Mouse (Mus musculus): ENCODE results near the gene Rhd.

DNA sequence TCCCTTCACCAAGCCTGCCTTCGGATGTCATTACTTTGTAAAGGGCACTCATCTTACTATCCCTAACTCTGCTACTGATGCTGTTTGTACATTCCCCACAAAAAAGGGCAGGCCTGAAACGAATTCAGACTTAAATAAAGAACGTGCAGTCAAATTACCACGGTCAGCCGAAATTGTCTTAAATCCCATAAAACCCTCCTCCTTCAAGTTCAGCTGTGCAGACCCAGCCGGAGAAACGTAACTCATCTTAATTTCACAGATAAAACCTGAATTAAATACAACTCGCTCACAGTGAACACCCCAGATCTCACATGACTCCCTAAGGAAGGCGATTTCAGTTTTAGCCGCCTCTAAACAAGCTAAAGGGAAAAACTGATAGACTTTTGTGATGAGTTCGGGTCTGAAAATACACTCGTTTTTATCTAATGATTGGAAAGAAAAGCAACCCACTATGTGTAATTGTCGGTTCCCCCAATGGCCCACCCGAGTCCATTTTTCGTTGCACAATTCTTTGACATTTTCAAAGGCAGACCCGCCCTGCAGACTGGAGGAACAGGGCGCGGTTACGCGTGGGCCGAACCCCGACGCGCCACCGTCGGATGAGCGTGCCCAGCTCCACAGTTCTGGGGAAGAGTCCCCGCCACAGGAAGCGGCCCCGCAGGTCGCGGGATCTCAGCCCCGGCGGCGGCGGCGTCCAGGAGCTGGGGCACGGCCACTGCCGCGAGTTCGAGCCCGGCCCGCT, 50.0 kb downstream of the Rhd start:
- TF ChIP-seq CTCF (IDR thresholded peaks at IDR 0.05; ENCODE audit: borderline replicate concordance, control insufficient read depth, extremely low read depth, insufficient read depth, low read length, poor library complexity) (no peak), POLR2A (IDR thresholded peaks at IDR 0.05; ENCODE audit: control insufficient read depth, extremely low read depth, insufficient read depth, low read length, poor library complexity) (no peak)
